Mouse (Mus musculus) urinary bladder, postnatal 25 days (tissue): ENCODE data around the gene Ndufa10.

Source experiments
- DNase-seq: peaks from one replicate; pipeline ENCODE4 v3.0.0; 2022; ENCODE audit warnings: low spot score

Ndufa10 gene

DNA sequence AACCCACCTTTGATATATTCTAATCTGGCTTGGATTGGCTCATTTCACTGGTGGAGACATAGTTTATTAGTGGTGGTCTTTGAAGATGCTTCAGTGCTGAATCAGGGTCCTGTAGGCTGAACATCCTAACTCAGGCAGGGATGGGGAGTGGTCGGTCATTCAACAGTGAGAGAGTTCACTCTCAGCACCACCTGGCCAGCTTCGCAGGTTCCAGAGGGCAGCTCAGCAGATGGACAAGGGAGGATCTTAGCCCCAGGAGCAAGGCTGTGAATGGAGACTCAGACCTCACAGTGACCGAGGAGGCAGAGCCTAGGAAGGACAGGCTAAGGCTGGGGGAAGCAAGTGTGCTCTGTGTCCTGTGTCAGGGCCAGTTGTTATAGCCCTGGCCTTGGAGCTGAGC is 42.2 kb downstream of the Ndufa10 start:
- no peak for DNase-seq

GRCm38 (mm10) chr1:92430991-92431390 is 42.7 kb downstream of the Ndufa10 start:
- DNase-seq: no peak

GRCm38 (mm10) chr1:92424714-92425113 is 48.9 kb downstream of the Ndufa10 start:
- DNase-seq: no peak

DNA sequence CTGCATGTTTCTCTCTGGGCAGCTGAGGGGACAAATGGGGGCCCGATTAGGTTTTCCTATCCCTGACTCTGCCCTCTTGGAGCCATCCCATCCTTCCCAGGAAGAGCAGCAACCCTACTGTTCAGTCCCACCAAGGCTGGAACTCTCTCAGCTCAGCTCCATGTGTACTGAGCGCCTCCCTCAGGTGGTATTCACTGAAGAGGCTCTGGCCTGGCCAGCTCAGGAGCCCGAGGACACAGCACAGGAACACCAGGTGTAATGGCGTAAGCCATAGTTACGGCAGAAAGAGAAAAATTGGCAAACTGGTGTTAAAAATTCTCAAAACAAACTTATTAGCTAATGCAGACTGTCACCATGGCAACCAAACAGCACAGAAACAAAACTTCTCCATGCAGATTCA is 68.5 kb downstream of the Ndufa10 start:
- no peak for DNase-seq

DNA sequence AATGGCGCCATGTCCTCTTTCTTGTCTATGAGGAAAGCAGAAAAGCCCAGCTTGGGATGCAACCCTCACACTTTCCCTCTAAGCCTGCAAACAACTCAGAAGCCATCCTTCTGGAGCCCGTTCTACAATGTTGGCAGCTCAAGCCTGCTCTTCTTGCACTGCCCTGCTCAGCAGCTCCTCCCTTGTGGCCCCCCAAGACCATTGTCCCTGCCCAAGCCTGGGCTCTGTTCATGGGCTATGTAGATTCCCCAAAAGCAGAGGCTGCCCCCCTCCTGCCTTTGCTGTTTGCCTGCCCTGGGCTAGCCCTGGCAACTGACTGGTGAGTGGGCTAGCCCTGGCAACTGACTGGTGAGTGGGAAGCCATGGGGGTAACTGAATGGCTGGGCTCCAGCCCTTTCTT is 73.1 kb downstream of the Ndufa10 start:
- no peak for DNase-seq

DNA sequence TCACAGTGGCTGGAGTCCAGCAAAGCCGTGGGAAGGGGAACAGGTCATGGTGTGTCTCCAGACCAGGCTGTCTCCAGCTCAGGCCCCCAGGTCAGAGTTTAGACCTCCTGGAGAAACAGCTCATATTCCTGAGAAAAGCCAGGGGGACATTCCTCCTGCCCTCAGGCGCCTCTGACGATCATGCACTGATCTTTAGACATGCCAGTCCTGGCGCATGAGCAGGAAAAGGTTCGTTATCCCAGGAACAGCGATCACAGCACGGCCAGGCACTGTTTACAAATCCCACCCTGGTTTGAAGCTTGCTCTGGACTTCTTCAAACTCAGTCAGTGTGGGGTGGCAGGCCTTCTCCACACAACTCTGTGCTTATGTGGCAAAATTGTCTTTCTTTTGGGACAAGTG is 75.1 kb downstream of the Ndufa10 start:
- no peak for DNase-seq

GRCm38 (mm10) chr1:92397511-92398051 is 76.1 kb downstream of the Ndufa10 start:
- DNase-seq: no peak

DNA sequence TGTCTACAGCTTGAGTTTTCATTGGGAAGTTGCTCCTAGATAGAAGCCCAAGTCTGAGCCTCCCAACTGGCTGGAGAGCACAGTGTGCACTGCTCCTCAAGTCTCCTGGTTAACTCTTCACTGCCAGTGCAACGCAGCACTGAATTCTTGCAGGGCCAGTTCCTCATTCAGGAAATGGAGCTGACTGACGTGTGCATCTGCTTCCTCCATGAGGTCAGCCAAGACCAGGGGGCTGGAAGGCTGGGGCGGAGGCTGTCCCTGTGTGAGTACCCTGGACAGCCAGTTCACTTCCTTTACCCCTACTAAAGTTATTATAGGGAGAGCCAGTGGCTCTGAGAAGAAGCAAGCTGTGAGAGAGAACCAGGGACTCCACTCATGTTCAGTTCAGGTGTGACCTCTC is 79.4 kb downstream of the Ndufa10 start:
- no peak for DNase-seq

DNA sequence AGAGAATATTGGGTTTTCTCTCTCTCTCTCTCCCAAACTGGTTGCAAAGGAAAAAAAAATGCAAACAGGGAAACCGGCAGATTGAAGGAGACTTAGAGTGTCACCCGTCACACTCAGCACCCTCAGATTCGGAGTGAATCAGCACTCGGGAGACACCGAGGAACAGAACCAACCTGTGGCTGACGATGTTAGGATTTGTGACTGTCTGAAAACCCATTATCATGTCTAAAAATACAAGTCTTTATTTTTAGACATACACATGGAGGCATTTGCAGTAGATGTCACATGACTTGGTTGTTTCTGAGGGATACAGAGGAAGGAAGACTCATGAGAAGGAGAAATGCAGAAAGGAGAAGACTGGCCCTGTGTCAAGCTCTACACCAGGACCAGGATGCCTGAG is 80.5 kb downstream of the Ndufa10 start:
- no peak for DNase-seq
